Mouse (Mus musculus) embryonic facial prominence, embryonic 12.5 days (tissue): ENCODE data around the gene Ccdc149. TPM values are rescaled to one million over a fixed set of nuclear protein-coding genes. Genes with fewer than 3 reads are reported as not detected.

Experiments used
- ATAC-seq: fragments of 200-750 bp; cut with Nextera tagmentation; 2 replicates; pipeline ENCODE4 v1.8.0; 2017; ENCODE audit not compliant: insufficient number of reproducible peaks, insufficient read depth, low FRiP score, low TSS enrichment
- H3K27ac ChIP-seq: fragments of 300-500 bp; sonication (generic); 2 replicates; pipeline ENCODE4 v1.5.1; 2016; ENCODE audit warnings: mild to moderate bottlenecking
- H3K27me3 ChIP-seq: fragments of 300-500 bp; sonication (generic); 2 replicates; pipeline ENCODE4 v1.6.1; 2016; ENCODE audit warnings: mild to moderate bottlenecking, moderate library complexity
- H3K36me3 ChIP-seq: fragments of 300-500 bp; sonication (generic); 2 replicates; pipeline ENCODE4 v1.6.1; 2016; ENCODE audit warnings: mild to moderate bottlenecking
- H3K4me1 ChIP-seq: fragments of 300-500 bp; sonication (generic); 2 replicates; pipeline ENCODE4 v1.6.1; 2016
- H3K4me2 ChIP-seq: fragments of 300-500 bp; sonication (generic); replicated peaks from 2 replicates; pipeline ENCODE4 v1.6.1; 2016; ENCODE audit warnings: mild to moderate bottlenecking, moderate library complexity
- H3K4me3 ChIP-seq: fragments of 300-500 bp; sonication (generic); 2 replicates; pipeline ENCODE4 v1.5.1; 2016; ENCODE audit warnings: mild to moderate bottlenecking
- H3K9ac ChIP-seq: fragments of 300-500 bp; sonication (generic); 2 replicates; pipeline ENCODE4 v1.6.1; 2016; ENCODE audit warnings: mild to moderate bottlenecking, moderate library complexity
- H3K9me3 ChIP-seq: fragments of 300-500 bp; sonication (generic); 2 replicates; pipeline ENCODE4 v1.6.1; 2016; ENCODE audit warnings: mild to moderate bottlenecking, moderate library complexity
- WGBS: fragments of 180-500 bp; shearing (Covaris S2); methylation state at CpG from one replicate; pipeline ENCODE4 v1.1.7; 2016; 5-methylcytosine and 5-hydroxymethylcytosine counted together
- polyA plus RNA-seq: library from polyadenylated mRNA; unstranded; fragments of >200 nt; fragmentation: Nextera tagmentation; extraction: Ambion mirVana; gene quantifications from 2 replicates; pipeline ENCODE4 v1.2.1, GENCODE M21; 2016

Ccdc149 gene
- polyA plus RNA-seq, 1 experiment from 2014 or later: 2.9 TPM

DNA sequence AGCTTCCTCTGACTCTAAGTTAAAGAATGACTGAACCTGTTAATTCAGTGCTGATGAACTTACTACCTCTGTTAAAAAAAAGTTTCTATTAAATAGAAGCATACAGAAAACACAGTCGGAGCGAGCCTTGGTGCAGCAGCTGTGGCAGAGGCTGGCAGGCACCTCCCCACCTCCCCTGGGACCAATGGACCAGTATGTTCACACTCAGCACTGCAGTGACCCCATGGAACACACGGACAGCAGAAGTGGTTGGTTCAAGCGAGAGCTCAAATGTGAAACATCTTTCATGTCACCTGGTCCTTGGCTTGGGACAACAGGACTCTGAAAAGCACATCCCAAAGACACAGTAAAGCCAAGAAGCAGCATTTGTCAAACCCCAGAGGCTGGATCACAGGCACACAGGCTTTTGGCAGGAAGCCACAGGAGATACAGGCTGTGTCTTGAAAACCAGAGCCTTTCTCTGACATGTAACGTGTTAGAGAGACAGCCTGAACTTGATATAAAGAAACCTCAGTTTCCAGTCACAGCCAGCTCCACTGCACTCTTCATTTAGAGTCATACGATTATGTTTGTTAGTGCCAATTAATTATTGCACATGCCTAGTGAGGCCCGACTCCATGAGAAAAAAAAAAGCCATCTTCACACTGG, 62.5 kb downstream of the Ccdc149 start:
- H3K9me3 ChIP-seq: no peaks in the 10 kb centered on the region
- WGBS: 70% methylated on average over 7 of the region's 7 CpGs

GRCm38 (mm10) chr5:52404373-52404772, 66.9 kb downstream of the Ccdc149 start:
- Histone ChIP-seq H3K4me2 (no peak overlapping the region), H3K4me3 (no peak overlapping the region), H3K4me1 (no peaks in the 10 kb centered on the region), H3K27ac (no peak overlapping the region), H3K9ac (no peak overlapping the region), H3K27me3 (no peaks in the 10 kb centered on the region), H3K36me3 (no peaks in the 10 kb centered on the region), H3K9me3 (no peaks in the 10 kb centered on the region)
- ATAC-seq: no peak
- 56% methylated on average over 8 of the region's 8 CpGs for WGBS

More for the DNA sequence above, 62.5 kb downstream of the Ccdc149 start:
- ATAC-seq: no peak
- H3K27ac ChIP-seq: no peak overlapping the region
- H3K9ac ChIP-seq: no peak overlapping the region
- no peak overlapping the region for H3K4me2 ChIP-seq
- no peak overlapping the region for H3K4me3 ChIP-seq
- H3K4me1 ChIP-seq: no peaks in the 10 kb centered on the region
- H3K36me3 ChIP-seq: no peaks in the 10 kb centered on the region
- no peaks in the 10 kb centered on the region for H3K27me3 ChIP-seq

DNA sequence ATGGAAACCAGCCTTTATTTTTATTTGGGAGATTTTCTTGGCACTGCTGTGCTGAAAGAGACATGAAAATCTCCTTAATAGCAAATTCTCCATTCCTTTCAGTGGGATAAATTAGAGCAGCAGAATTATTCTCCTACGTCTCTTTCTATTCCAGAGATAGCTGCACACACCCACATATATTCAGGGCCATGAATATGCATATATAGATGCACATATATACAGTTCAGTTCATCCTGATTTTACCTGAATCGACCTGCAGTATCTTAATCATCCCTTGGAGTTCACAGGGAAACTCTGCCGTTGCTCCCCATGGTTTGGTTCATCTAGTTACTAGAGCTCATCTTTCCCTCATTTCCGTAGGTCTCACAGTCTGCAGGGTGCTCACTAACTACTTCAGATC, 77.6 kb downstream of the Ccdc149 start:
- H3K4me2 ChIP-seq: no peak overlapping the region
- WGBS: 85% methylated on average over 4 of the region's 4 CpGs
- H3K4me1 ChIP-seq: no peaks in the 10 kb centered on the region
- H3K9me3 ChIP-seq: no peaks in the 10 kb centered on the region
- no peaks in the 10 kb centered on the region for H3K27me3 ChIP-seq
- H3K4me3 ChIP-seq: no peak overlapping the region
- H3K27ac ChIP-seq: no peak overlapping the region
- no peak overlapping the region for H3K9ac ChIP-seq
- ATAC-seq: no peak
- no peaks in the 10 kb centered on the region for H3K36me3 ChIP-seq

DNA sequence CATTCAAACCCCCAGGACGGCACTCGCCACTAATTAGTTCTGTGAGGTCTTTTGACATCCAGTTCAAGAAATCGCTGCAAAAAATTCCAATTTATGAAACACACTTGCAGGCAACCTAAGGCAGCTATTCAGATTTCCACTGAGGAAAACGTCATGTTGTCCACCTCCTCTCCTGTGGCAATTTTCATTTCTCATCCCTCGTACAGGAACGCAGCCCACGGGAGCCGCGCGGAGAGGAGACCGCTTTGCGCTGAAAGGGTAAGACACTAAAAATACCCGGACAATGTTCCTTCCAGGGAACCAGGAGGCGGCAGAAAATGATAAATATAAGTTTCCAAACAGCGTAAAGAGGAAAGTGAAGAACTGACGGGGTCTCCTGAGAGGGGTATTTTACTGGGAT, 79.8 kb downstream of the Ccdc149 start:
- 69% methylated on average over 16 of the region's 16 CpGs for WGBS

GRCm38 (mm10) chr5:52390381-52390780, 80.9 kb downstream of the Ccdc149 start:
- Histone ChIP-seq H3K4me1 (no peaks in the 10 kb centered on the region), H3K4me2 (no peak overlapping the region), H3K27me3 (no peaks in the 10 kb centered on the region), H3K9me3 (no peaks in the 10 kb centered on the region), H3K9ac (no peak overlapping the region), H3K36me3 (no peaks in the 10 kb centered on the region), H3K27ac (no peak overlapping the region), H3K4me3 (no peak overlapping the region)
- 90% methylated on average over 6 of the region's 6 CpGs for WGBS
- ATAC-seq: no peak

More for the DNA sequence above, 79.8 kb downstream of the Ccdc149 start:
- Histone ChIP-seq H3K27ac (no peak overlapping the region), H3K36me3 (no peaks in the 10 kb centered on the region), H3K4me1 (no peaks in the 10 kb centered on the region), H3K4me2 (0 out of 2 replicates have a peak overlapping the region, but pooled peaks have one; percentile 9), H3K9me3 (no peaks in the 10 kb centered on the region), H3K9ac (no peak overlapping the region), H3K4me3 (no peak overlapping the region), H3K27me3 (no peaks in the 10 kb centered on the region)
- no peak for ATAC-seq

DNA sequence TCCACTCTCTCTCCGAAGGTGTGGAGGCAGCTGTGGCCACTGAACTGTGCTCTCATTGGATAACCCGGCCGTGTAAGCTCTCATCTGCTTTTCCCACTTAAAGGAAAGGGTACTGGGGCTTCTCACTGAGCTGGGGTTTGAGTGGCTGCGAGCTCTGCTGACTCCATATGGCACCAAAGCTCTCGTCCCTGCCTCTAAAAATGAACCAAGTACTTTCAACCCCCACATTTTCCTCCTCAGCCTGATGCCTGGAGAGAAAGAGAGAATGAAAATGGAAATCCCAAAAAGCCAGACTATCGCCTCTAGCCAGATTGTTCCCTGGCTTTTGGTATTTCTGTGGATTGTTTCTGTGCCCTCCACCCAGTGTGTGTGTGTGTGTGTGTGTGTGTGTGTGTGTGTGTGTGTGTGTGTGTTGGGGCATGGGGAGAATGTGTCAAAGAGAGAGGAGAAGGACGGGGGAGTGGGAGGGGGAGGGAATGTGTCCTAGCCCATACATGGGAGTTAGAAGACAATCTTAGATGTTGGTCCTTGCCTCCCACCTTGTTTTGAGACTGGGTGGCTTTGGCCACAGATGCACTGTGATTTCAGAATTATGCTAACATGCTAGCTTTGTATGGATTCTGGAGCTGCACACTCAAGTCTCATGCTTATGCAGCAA, 83.1 kb downstream of the Ccdc149 start:
- H3K27ac ChIP-seq: no peak overlapping the region
- no peak for ATAC-seq
- H3K4me2 ChIP-seq: no peak overlapping the region
- H3K4me1 ChIP-seq: no peaks in the 10 kb centered on the region
- H3K9me3 ChIP-seq: no peaks in the 10 kb centered on the region
- no peak overlapping the region for H3K4me3 ChIP-seq
- H3K27me3 ChIP-seq: no peaks in the 10 kb centered on the region
- WGBS: 79% methylated on average over 7 of the region's 7 CpGs
- H3K9ac ChIP-seq: no peak overlapping the region
- H3K36me3 ChIP-seq: no peaks in the 10 kb centered on the region

DNA sequence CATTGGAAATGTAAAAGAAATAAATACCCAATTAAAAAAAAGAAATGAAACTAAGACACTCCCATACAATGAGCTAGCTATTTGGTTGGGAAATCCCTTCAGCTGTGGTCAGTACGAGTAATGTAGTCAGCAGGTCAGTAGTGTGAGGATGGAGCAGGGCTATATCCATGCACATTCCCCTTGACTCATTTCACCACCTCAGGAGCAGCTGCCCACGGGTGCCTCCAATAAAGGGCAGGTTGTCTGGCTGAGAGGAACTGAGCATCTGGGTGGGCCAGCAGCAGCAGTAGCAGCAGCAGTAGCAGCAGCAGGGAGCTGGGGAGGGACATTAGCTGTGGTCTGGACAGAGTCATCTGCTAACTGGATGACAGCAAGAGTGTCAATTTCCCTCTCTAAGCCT, 85.3 kb downstream of the Ccdc149 start:
- Histone ChIP-seq H3K27ac (no peak overlapping the region), H3K9me3 (no peaks in the 10 kb centered on the region), H3K4me1 (0 out of 2 replicates have a peak, but pooled peaks cover 3% of the 10 kb centered on the region), H3K27me3 (no peaks in the 10 kb centered on the region), H3K4me3 (no peak overlapping the region), H3K9ac (no peak overlapping the region), H3K4me2 (no peak overlapping the region), H3K36me3 (no peaks in the 10 kb centered on the region)
- ATAC-seq: no peak
- WGBS: 77% methylated on average over 2 of the region's 2 CpGs

- ATAC-seq: no peak
- H3K36me3 ChIP-seq: no peaks in the 10 kb centered on the region
- H3K4me3 ChIP-seq: no peak overlapping the region
- H3K9me3 ChIP-seq: no peaks in the 10 kb centered on the region
- no peaks in the 10 kb centered on the region for H3K27me3 ChIP-seq
- H3K9ac ChIP-seq: no peak overlapping the region
- H3K27ac ChIP-seq: no peak overlapping the region
- H3K4me2 ChIP-seq: no peak overlapping the region
- WGBS: 83% methylated on average over 5 of the region's 5 CpGs
- H3K4me1 ChIP-seq: 0 out of 2 replicates have a peak, but pooled peaks cover 3% of the 10 kb centered on the region
These were observed 87.6 kb downstream of the Ccdc149 start for GRCm38 (mm10) chr5:52383748-52384147.

- Histone ChIP-seq H3K9ac (no peak overlapping the region), H3K27ac (no peak overlapping the region), H3K4me1 (0 out of 2 replicates have a peak, but pooled peaks cover 3% of the 10 kb centered on the region), H3K4me3 (no peak overlapping the region), H3K36me3 (no peaks in the 10 kb centered on the region), H3K9me3 (no peaks in the 10 kb centered on the region), H3K27me3 (no peaks in the 10 kb centered on the region), H3K4me2 (no peak overlapping the region)
- no peak for ATAC-seq
- 88% methylated on average over 8 of the region's 8 CpGs for WGBS
These were observed 88.5 kb downstream of the Ccdc149 start for GRCm38 (mm10) chr5:52382837-52383236.

- H3K36me3 ChIP-seq: no peaks in the 10 kb centered on the region
- H3K4me2 ChIP-seq: no peak overlapping the region
- H3K9me3 ChIP-seq: no peaks in the 10 kb centered on the region
- ATAC-seq: no peak
- H3K4me3 ChIP-seq: no peak overlapping the region
- no peaks in the 10 kb centered on the region for H3K4me1 ChIP-seq
- no peaks in the 10 kb centered on the region for H3K27me3 ChIP-seq
- no peak overlapping the region for H3K9ac ChIP-seq
- 82% methylated on average over 9 of the region's 9 CpGs for WGBS
- H3K27ac ChIP-seq: no peak overlapping the region
These were observed 95.5 kb downstream of the Ccdc149 start for GRCm38 (mm10) chr5:52375847-52376246.

DNA sequence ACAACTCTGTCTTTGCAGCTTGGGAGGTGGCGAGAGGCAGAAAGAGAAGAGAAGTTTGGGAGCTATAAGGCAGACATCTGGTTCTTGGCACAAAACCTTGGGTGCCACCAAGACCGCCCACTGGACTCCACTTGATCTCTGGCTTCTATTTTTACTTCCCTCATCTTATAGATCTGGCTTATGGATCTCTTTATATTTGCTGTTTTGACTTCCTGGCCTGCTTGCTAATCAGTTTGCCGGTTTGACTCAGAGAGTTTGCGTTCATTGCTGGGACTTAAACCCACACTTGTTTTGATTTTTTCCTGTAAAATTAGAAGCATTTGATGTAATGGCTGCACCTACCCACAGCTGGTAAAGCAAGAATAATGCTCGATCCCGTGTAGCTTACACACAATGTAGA, 100.4 kb downstream of the Ccdc149 start:
- Histone ChIP-seq H3K27ac (no peak overlapping the region), H3K27me3 (peaks cover 5% of the 10 kb centered on the region; the same call in 1 of the 2 replicates), H3K4me3 (no peak overlapping the region), H3K4me1 (no peaks in the 10 kb centered on the region), H3K4me2 (no peak overlapping the region), H3K9ac (no peak overlapping the region), H3K9me3 (no peaks in the 10 kb centered on the region), H3K36me3 (no peaks in the 10 kb centered on the region)
- no peak for ATAC-seq
- 80% methylated on average over 6 of the region's 6 CpGs for WGBS
